Mouse (Mus musculus): ENCODE data around the gene Mapk11. TPM values are rescaled to one million over a fixed set of nuclear protein-coding genes. Genes with fewer than 3 reads are reported as not detected.

The Mapk11 gene
- total RNA-seq (2021), result 10 to 100 TPM; 24.7 to 28.2 TPM

DNA sequence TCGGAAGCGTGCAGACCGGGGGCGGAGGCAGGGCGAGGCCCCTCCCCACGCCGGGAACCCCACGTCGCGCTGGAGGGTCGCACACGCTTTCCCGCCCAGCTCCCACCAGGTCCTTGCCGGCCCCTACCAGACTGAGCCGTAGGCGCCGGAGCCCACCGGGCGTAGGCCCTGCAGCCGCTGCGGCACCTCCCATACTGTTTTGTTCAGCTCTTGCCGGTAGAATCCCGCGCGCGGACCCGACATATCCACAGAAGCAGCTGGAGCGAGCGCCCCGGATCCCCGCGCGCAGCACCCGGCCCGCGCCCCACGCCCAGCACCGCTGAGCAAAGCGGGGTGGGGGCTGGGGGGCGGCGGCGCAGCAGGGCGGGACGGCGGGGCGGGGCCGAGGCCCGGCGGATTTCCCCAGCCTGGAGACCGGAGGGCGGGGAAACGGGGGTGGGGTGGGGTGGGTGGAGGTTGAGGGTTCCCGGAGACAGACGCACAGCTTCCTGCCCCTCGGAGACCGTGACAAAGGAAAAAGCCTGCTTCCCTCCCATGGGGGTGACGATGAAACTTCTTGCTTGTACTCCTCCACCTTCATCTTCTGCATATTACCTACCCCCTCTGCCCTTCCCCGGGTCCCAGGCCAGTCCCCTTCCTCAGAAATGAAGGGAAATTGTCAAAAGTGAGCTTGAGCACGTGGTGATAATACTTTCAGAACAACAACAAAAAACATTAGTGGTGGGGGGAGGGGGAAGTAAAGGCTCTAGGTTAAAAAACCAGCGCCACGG is at the start of gene Mapk11:
Gene Mapk11 (minus strand): TSS at position 358 of the 770 bp plus-strand sequence.
- intact Hi-C loops (cut with DNase I), result no loop called here
- peak in 1 of 2 experiments; percentile 71 for DNase-seq (ENCODE audit: extremely low spot score in 1 of 2, low spot score in 2 of 2)

DNA sequence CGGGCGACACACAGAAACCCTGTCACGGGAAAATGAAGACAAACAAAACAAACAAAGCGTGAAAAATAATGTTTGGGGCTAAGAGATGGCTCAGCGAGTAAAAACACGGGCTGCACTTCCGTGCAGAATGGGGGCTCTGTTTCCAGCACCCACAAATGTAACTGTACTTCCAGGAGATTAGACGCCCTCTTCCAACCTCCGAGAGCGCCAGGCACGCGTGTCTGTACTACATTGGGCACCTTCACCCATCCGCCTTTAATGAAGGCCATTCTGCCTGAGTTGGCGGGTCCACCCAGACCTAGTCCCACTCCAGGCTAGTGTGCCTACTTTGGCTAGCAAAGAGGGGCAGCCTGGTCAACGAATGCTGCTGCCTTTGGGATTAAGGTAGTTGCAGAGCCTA is 47.6 kb upstream of the Mapk11 start:
- intact Hi-C loops (cut with DNase I), result loop anchor here (5.0 kb wide), 1 partner anchor 75 kb away; the partner anchor contains the start of gene Tubgcp6
- no peak for DNase-seq (ENCODE audit: extremely low spot score in 1 of 2, low spot score in 2 of 2)

- DNase-seq (ENCODE audit: extremely low spot score in 1 of 2, low spot score in 2 of 2), result peak; percentile 96 to 97
- intact Hi-C loops (cut with DNase I), result loop anchor here (5.0 kb wide), 1 partner anchor 74 kb away; the partner anchor contains the start of gene Tubgcp6
These were observed 46.9 kb upstream of the Mapk11 start, which contains the start of gene Dennd6b for GRCm38 (mm10) chr15:89196313-89196706. Gene Dennd6b, minus strand, starts transcription at chr15:89196496.

DNA sequence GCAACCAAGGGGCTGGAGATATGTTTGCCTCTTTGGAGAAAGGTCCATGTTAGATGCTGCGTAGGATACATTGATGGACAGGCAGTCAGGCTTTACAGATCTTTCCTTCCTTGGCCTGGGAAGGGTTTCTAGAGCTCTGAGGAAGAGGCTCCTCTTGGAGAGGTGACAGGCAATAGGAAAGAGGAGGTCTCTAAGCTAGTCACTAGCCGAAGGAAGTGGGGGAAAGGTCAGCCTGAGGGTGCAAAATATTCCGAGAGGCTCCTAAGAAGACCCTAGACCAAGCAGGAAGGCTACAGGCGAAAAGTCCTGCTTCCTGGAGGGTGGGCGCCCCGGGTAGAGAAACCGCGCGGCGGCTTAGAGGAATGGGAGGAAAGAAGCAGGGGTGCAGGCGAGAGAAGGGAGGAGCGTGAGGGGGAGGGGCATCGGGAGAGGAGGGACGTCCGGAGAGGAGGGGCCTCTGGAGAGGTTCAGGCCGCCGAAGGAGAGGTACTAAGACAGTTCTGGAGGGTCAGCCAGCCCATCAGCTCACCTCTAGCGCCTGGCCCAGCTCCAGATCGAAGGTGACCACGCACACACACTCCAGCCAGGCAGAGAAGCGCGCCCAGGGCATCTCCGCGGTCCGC is 46.4 kb upstream of the Mapk11 start:
- peak; percentile 86 to 95 for DNase-seq (ENCODE audit: extremely low spot score in 1 of 2, low spot score in 2 of 2)
- intact Hi-C loops (cut with DNase I), result loop anchor here (5.0 kb wide), 1 partner anchor 74 kb away; the partner anchor contains the start of gene Tubgcp6

DNA sequence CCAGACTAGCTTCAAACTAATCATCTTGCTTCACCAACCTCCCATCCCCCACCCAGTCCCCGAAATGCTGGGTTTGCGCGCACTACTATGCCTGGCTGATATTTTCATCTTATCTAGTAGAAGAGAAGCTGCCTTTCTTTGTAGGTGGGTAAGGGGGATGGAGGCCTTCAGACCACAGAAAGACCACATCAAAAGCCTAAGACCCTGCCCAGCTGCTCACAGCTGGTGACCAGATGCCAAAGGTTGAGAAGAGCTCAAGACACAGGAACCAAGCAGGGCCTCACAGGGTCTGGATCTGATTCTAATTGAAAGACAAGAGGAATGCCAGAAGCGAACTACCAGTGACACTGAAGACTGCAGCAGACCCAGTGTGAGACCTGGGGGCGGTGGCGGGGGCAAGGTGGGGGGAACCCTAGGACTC is 45.8 kb upstream of the Mapk11 start:
- intact Hi-C loops (cut with DNase I), result loop anchor here (5.0 kb wide), 1 partner anchor 73 kb away; the partner anchor contains the start of gene Tubgcp6
- no peak for DNase-seq (ENCODE audit: extremely low spot score in 1 of 2, low spot score in 2 of 2)

DNA sequence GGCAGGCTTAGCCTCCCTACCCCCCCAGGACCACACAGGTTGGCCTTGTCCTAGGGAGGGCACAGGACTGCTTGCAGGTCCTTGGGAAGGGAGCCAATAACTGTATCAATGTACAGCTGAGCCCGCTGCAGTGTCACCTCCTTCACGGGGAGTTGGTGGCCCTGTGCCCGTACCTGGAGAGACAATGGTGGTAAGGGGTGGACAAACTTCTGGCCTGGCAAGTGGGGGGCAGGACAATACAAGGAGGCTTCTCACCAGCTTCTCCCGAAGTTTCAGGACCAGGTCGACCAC is 35.5 kb upstream of the Mapk11 start:
- intact Hi-C loops (cut with DNase I), result loop anchor here (5.0 kb wide), 1 partner anchor 58 kb away; the partner anchor contains the start of gene Hdac10
- no peak for DNase-seq (ENCODE audit: extremely low spot score in 1 of 2, low spot score in 2 of 2)

DNA sequence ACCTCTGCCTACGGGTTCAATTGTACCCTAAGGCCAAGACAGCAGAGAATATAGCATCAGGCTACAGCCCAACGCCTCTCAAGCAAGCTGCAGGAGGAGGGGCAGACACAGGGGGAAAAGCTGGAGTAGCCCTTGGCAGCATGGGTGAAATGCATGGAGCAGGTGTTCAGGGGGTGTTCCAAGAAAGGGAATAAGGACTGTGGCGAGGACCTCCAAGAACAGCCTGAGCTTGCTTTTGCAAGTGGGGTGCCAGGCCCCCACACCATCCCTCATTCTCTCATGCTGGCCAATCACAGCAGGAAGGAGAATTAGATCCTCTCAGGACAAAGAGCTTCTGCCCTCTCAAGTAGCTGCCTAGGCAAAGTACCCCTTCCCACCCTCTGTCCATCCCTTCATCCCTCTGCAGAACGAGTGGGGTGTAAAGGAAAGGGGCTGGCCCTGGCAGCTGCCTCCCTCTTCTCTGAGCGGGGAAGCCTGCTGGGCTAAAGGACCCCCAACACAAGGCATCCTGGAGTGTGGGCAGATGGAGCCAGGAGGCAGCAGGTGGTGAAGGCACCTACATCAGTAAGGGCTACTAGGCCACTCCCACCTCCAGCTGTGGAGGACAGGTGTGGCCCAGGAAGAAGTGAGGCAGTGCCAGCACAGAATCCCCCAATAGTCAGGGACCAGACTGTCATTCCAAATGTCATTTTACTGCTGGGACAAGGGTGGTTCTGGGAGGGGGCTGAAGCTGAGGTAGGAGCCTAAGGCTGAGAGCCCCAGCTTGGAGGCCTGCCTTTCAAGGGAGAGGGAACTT is 34.9 kb upstream of the Mapk11 start:
- intact Hi-C loops (cut with DNase I), result loop anchor here (5.0 kb wide), 1 partner anchor 57 kb away; the partner anchor contains the start of gene Hdac10
- no peak for DNase-seq (ENCODE audit: extremely low spot score in 1 of 2, low spot score in 2 of 2)

GRCm38 (mm10) chr15:89182842-89183241 is 33.4 kb upstream of the Mapk11 start:
- intact Hi-C loops (cut with DNase I), result loop anchor here (5.0 kb wide), 1 partner anchor 56 kb away; the partner anchor contains the start of gene Hdac10
- no peak for DNase-seq (ENCODE audit: extremely low spot score in 1 of 2, low spot score in 2 of 2)

- intact Hi-C loops (cut with DNase I), result loop anchor here (5.0 kb wide), 1 partner anchor 55 kb away; the partner anchor contains the start of gene Hdac10
- DNase-seq (ENCODE audit: extremely low spot score in 1 of 2, low spot score in 2 of 2), result peak in 1 of 2 experiments; percentile 76
These were observed 32.9 kb upstream of the Mapk11 start for GRCm38 (mm10) chr15:89182328-89182741.

GRCm38 (mm10) chr15:89181561-89182270 is 32.3 kb upstream of the Mapk11 start:
- no peak for DNase-seq (ENCODE audit: extremely low spot score in 1 of 2, low spot score in 2 of 2)
- intact Hi-C loops (cut with DNase I), result loop anchor here (5.0 kb wide), 1 partner anchor 54 kb away; the partner anchor contains the start of gene Hdac10

- intact Hi-C loops (cut with DNase I), result loop anchor here (5.0 kb wide), 1 partner anchor 53 kb away; the partner anchor contains the start of gene Hdac10
These were observed 31.3 kb upstream of the Mapk11 start, which contains the start of gene Plxnb2 for GRCm38 (mm10) chr15:89180571-89181229. Gene Plxnb2, minus strand, starts transcription at chr15:89180788.

GRCm38 (mm10) chr15:89180081-89180541 is 30.7 kb upstream of the Mapk11 start:
- intact Hi-C loops (cut with DNase I), result loop anchor here (5.0 kb wide), 1 partner anchor 53 kb away; the partner anchor contains the start of gene Hdac10
- peak in 1 of 2 experiments; percentile 60 for DNase-seq (ENCODE audit: extremely low spot score in 1 of 2, low spot score in 2 of 2)

More at GRCm38 (mm10) chr15:89180571-89181229, 31.3 kb upstream of the Mapk11 start, which contains the start of gene Plxnb2:
- DNase-seq (ENCODE audit: extremely low spot score in 1 of 2, low spot score in 2 of 2), result peak; percentile 76 to 89

- intact Hi-C loops (cut with DNase I), result no loop called here
- DNase-seq (ENCODE audit: extremely low spot score in 1 of 2, low spot score in 2 of 2), result no peak
These were observed 30.2 kb upstream of the Mapk11 start for GRCm38 (mm10) chr15:89179630-89179964.

DNA sequence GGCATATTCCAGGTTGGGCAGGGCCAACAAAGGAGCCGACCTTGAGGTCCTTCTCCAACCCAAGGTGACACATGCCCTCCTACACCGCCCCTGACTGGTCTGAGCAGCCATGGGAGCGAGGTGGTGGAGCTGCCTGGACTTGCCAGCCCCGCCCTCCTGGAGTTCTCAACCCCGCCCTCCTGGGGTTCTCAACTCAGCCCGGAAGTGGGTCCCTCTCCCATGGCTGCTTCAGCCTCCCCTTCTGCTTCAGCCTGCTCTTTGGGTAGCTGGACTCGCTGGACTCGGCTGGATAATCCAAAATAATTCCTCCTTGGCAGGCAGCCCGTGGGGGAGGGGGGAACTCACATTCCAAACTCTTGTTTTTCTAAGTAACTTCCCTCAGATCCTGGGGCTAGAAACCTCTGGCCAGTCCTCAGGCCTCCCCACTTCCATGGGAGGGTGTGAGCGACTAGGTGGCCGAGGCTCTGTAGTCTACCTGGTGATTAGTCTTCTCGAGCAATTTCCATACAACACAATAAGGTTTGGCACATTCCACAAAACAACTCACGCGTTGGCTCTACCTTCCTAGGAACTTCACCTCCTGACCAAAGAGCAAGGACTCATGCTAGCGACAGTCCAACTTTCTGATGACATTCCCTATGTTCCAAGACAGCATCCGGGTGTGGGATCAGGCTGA is 29.7 kb upstream of the Mapk11 start:
- intact Hi-C loops (cut with DNase I), result no loop called here
- DNase-seq (ENCODE audit: extremely low spot score in 1 of 2, low spot score in 2 of 2), result peak in 1 of 2 experiments; percentile 84

- peak in 1 of 2 experiments; percentile 23 for DNase-seq (ENCODE audit: extremely low spot score in 1 of 2, low spot score in 2 of 2)
- intact Hi-C loops (cut with DNase I), result no loop called here
These were observed 28.9 kb upstream of the Mapk11 start for GRCm38 (mm10) chr15:89178260-89178860.

DNA sequence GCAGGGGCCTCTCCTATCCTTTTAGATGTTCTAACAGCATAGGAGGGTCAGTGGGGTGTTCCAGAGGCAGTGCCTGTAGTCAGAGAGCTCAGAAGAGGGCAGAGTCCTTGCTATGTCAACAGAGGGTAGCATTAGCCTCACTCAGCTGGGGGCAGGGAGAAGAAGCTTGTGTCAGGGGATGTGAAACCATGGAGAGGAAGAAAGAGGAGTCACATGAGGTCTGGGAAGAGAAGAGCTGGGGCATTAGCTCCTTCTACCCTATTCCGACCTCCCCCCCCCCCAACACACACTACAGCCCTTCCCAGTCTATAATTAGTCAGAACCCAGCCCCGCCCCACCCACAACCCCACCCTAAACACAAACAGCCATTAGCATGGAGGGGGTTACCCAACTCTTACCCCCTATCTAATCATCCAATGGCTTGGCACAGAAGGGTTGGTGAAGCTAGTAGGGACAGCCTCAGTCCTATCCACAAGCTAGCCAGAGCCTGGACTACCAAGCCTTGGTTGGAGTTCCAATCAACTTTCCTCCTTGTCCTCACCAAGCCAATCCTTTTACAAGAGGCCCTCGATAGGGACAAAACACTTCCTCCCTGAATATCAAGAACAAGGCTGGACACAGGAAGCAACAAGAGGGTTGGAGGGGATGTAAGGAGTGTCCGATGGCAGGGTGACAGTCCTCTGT is 28.3 kb upstream of the Mapk11 start:
- intact Hi-C loops (cut with DNase I), result no loop called here
- DNase-seq (ENCODE audit: extremely low spot score in 1 of 2, low spot score in 2 of 2), result peak in 1 of 2 experiments; percentile 26
